Mouse (Mus musculus): ENCODE measurements around the gene Nol11.
"Not testable (repeated sequence)": the region's sequence is repeated elsewhere in the genome, so short reads cannot be mapped to it uniquely, and the experiment has no call there.

DNA sequence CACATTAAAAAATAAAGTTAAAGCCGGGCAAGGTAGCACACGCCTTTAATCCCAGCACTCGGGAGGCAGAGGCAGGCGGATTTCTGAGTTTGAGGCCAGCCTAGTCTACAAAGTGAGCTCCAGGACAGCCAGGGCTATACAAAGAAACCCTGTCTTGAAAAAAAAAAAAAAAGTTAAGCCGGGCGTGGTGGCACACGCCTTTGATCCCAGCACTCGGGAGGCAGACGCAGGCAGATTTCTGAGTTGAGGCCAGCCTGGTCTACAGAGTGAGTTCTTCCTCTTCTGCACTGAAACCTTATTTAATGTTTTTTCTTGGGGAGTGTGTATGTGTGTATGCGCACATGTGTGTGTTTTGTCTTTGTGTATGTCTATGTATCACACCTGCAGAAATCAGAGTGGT is 52.7 kb downstream of the Nol11 start:
- not testable (repeated sequence) for TF ChIP-seq CTCF, POLR2A (IDR thresholded peaks at IDR 0.05; ENCODE audit: extremely low read depth, insufficient read depth, low read length)
